Mouse (Mus musculus) cerebellum, adult (tissue): ENCODE results near the gene Opcml.
A peak's percentile ranks its signal among the peaks of the same experiment; 100 is the strongest.

Experiments
- ATAC-seq: cut with Nextera tagmentation; 2 replicates; pipeline ENCODE4 v1.9.2; 2017; ENCODE audit warnings: mild to moderate bottlenecking, moderate library complexity, mixed read lengths; ENCODE audit not compliant: insufficient number of reproducible peaks, low FRiP score, low TSS enrichment

The Opcml gene

GRCm38 (mm10) chr9:28136614-28137013, 346.0 kb downstream of the Opcml start:
- no peak for ATAC-seq

DNA sequence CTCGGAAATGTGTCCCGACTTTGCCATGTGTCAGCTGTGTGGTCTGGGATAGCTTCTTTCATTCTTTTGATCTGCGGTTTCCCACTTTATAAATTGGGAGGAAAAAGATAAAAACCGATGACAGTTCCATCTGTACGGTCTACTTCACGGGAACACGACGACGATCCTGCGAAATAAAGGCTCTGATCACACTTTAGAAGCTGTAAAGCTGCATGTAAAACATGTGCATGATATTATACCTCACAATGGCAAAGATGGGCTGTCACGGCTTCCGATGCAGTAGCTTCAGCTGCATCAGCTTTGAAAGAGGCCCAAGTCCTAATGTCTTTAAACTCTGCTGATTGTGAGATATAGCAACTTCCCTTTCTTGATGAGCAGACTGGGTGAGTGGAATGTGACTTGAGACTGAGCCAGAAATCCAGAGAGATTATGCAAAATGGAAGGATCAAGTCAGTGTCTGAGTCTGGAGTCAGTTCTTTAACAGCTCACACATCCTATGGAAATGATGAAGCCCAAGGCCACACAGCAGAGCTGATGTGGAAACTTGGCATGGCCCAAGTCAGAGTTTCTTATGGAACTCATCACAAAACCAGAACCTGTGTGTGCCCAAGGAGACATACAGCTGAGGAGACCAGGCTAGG, 349.5 kb downstream of the Opcml start:
- no peak for ATAC-seq

- ATAC-seq = no peak
Observed at GRCm38 (mm10) chr9:28149507-28149906, 358.9 kb downstream of the Opcml start.

- no peak for ATAC-seq
Observed at GRCm38 (mm10) chr9:28153748-28154147, 363.2 kb downstream of the Opcml start.

DNA sequence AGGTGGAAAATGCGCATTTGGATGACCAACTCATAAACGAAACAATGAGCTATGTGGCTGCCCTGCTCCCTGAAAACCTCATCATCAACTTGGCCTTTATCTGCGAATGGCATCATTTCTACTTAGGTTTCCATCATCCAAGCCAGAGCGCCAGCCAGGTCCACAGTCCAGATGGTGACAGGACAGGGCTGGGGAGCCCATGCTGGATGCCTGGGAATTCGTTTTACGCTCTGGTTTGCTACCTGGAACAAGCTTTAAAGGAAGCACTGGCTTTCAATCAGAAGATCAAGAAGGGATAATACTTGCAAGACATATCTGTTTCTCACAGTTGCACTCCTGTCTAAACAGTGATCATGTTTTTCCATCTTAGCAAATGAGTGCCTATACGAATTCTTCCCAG, 366.5 kb downstream of the Opcml start:
- no peak for ATAC-seq

DNA sequence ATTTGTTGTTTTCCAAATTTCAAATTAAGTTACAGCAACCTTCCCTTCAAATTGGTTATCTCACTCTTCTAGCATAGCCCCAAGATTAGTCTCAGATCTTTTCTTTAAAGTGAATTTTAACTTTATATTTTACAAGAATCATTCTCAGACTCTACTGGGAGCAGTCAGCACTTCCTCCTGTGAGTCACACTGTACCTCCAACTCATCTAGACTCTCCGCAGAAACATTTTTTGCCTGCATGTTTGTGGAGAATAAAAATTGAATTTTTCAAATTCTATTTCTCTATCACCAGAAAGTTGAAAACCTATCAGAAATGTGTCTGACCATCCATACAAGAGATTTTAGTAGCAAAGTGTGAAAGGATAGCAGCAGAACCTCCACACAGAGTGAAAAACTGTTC, 370.4 kb downstream of the Opcml start:
- no peak for ATAC-seq

DNA sequence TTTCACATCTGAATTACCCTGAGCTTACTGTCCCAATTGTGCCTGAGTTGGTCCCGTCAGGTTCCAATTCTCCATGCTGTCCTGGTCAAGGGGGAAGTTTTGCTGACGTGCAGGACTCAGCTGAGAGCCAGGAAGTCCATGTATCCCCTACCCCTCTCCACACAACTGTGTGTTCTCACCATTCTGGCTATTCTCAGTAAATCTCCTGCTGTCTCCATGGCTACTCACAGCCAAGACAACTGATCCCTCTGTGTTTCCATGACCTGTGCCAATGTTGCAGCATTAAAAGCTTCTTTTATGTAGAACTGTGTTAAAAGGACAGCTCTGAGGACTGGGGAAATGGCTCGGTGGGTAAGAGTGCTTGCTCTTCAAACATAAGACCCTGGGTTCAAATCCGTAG, 373.4 kb downstream of the Opcml start:
- ATAC-seq = no peak

GRCm38 (mm10) chr9:28171890-28172289, 381.3 kb downstream of the Opcml start:
- no peak; the same call in 1 of the 2 replicates for ATAC-seq

GRCm38 (mm10) chr9:28177052-28177451, 386.5 kb downstream of the Opcml start:
- no peak for ATAC-seq

DNA sequence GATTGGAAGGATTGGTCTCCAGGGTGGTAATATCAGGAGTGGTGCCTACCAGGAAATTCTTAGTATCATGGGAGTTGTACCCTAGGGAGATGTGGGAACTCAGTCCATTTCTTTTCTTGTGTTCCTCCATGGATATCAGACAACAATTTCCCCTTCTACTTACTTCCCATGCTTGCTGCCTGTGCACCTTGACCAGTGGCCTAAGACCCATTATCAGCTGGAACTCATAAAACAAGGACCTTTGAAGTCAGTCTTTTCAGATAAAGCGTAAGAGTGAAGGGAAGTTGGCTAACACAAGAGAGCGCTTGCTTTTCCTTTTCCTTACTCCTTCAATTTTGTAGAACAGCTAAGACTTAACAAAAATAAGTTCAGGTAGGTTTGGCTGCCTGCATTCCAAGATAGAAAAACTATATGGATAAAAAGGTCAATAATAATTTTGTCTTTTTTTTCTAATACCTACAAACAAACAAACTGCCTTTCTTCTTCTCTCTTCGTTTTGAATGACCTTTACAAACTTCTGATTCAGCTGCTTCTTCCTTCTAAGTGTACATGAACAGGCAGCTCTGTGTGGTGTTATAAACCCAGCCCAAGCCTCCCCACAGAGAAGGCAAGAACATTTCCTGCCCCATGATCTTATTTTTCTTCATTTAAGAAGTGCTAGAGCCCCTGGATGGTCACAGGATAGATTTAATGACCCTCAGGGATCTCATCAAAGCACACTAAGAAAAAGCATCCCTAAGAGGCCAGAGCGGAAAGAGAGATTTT, 387.7 kb downstream of the Opcml start:
- ATAC-seq = no peak

- no peak for ATAC-seq
Observed at GRCm38 (mm10) chr9:28181916-28182315, 391.3 kb downstream of the Opcml start.

DNA sequence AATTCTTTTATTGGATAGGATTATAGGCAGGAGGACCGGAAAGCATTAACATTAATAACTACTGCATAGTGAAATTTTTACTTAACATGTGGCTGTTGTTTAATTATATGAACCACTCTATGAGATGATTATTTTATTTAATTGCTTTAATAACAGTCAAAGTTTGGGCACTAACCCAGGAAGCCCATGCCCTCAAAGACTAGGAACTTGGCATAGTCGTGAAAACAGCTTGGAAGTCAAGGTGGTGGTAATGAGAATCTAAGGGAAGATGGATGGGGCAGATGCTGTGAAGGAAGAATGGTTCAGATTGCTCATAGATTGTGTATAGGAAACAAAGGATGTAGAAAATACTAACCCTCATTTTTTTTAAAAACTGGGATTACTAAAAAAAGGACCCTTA, 399.7 kb downstream of the Opcml start:
- no peak for ATAC-seq

- ATAC-seq = no peak
Observed at GRCm38 (mm10) chr9:28190751-28191150, 400.2 kb downstream of the Opcml start.

GRCm38 (mm10) chr9:28196550-28196949, 406.0 kb downstream of the Opcml start:
- no peak for ATAC-seq

- ATAC-seq = no peak
Observed at GRCm38 (mm10) chr9:28197061-28197460, 406.5 kb downstream of the Opcml start.

DNA sequence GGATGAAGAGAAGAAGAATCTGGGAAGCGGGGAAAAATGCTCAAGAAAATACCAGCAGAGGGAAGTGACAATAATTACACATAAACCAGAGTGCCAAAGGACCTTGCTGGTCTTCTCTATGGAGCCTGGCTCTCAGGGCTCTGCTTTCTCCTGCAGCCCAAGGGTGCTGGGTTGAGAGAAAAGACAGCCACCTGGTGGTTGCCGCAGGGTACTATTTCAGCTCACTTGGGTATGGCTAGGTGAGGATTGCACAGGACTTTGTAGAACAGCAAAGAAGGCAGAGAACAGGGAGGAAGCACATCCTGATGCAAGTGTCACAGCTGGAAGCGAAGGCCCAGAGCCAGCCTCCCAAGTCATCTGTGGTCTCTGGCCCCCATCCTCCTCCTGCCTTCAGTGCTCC, 407.1 kb downstream of the Opcml start:
- ATAC-seq = no peak

DNA sequence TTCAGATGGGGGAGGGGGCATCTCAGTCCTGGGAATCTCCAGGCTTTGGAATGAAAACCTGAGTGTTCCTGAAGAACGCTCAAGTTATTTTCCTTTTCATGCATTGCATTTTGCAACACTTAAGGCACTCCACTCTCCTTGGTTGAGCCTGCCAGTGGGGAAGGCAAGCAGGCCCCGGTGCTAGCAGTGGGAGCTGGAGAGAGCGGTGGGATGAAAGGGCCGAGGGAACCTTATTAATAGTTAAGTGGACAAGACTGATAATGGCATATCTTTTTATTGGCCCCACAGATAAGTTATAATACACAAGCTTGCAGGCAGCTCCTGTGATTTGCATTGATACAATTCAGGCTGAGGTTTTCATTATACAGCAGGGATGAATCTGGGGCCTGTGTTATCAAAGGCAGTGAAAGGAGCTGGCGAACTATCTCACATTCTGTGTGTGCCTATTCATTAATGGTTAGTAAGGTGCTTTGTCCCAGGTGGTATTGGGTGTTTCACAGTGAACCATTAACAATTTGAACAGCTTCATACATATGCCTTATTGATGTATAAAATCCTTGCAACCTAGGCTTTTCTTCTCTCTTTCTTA, 407.6 kb downstream of the Opcml start:
- ATAC-seq = no peak

- ATAC-seq = no peak
Observed at GRCm38 (mm10) chr9:28207441-28207840, 416.9 kb downstream of the Opcml start.

- peak; percentile 82 for ATAC-seq
Observed at GRCm38 (mm10) chr9:28208696-28209095, 418.1 kb downstream of the Opcml start.

DNA sequence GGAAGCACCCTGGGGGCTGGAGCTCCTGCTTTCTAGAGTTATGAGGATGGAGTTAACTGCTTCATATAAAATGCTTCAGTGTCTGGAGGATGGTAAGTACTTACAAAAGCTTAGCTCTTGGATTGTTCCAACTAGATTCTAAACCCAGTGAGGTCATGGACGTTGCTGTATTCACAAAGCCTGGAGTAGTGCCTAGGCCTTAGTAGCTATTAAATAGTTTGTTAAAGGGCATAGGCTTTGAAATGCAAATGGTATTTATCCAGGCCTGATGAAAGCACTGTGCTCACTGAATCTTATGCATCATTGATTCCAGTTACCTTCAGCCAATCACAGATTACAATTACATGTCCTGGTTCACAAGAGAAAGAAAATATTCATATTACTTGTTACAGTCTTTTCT, 421.3 kb downstream of the Opcml start:
- no peak for ATAC-seq

DNA sequence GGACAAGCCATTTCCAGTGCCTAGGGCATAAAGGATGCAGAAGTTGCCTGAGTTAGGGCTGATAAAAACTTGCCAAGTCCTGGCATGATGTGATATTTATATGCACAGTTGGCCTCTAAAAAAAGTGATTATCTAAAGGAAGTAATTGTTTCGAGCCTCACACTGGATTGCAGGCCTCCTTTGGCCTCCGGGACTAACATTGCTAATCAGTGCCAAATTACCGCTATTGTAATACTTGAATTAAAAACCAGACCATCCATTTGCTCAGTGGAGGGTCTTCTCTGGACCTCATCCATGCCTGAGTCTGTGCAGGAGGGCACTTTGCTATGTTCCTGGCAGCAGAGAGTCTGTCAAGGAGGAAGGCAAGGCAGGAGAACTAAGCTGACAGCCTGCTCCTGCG, 423.3 kb downstream of the Opcml start:
- no peak for ATAC-seq
